Mouse (Mus musculus) ES-Bruce4 (cell line): ENCODE results near the gene Apbb2. TPM values are rescaled to one million over a fixed set of nuclear protein-coding genes. Genes with fewer than 3 reads are reported as not detected.

Source experiments
- H3K27ac ChIP-seq: 2 replicates; pipeline ENCODE4 v1.5.1; 2012; ENCODE audit warnings: low read length, inconsistent platforms; ENCODE audit not compliant: insufficient read depth
- H3K27me3 ChIP-seq: 2 replicates; pipeline ENCODE4 v1.6.1; 2012; ENCODE audit warnings: mild to moderate bottlenecking, low read length, inconsistent platforms; ENCODE audit not compliant: control insufficient read depth, poor library complexity, insufficient read depth, severe bottlenecking
- H3K36me3 ChIP-seq: 2 replicates; pipeline ENCODE4 v1.6.1; 2012; ENCODE audit warnings: inconsistent platforms, mild to moderate bottlenecking, low read length, moderate library complexity; ENCODE audit not compliant: control insufficient read depth, poor library complexity, insufficient read depth, severe bottlenecking
- H3K4me1 ChIP-seq: one replicate; pipeline ENCODE4 v1.8.1; 2011; ENCODE audit warnings: low read length; ENCODE audit not compliant: control insufficient read depth, insufficient read depth
- H3K4me3 ChIP-seq: 2 replicates; pipeline ENCODE4 v1.5.1; 2011; ENCODE audit warnings: low read depth, mild to moderate bottlenecking, low read length
- H3K9ac ChIP-seq: 2 replicates; pipeline ENCODE4 v1.6.1; 2012; ENCODE audit warnings: low read depth, mild to moderate bottlenecking, inconsistent platforms; ENCODE audit not compliant: poor library complexity, severe bottlenecking
- H3K9me3 ChIP-seq: replicated peaks from 2 replicates; pipeline ENCODE4 v1.6.1; 2012; ENCODE audit warnings: mild to moderate bottlenecking, low read length, inconsistent platforms; ENCODE audit not compliant: control insufficient read depth, poor library complexity, insufficient read depth, severe bottlenecking
- CTCF ChIP-seq: IDR thresholded peaks from one replicate; pipeline ENCODE4 v1.8.1; 2011; ENCODE audit warnings: low read depth, low read length
- EP300 ChIP-seq: IDR thresholded peaks from 2 replicates; pipeline ENCODE4 v1.6.1; 2011; ENCODE audit warnings: low read depth, low read length; ENCODE audit not compliant: insufficient read depth
- POLR2A ChIP-seq: IDR thresholded peaks from one replicate; pipeline ENCODE4 v1.8.1; 2011; ENCODE audit warnings: low read length; ENCODE audit not compliant: insufficient read depth
- polyA plus RNA-seq: library from polyadenylated mRNA; stranded (reverse); fragments of >200 nt; gene quantifications from 2 replicates; pipeline ENCODE4 v1.2.4, GENCODE M21; 2011; ENCODE audit warnings: low read depth; ENCODE audit not compliant: missing spikeins, insufficient read depth, insufficient read length

Apbb2 gene
- polyA plus RNA-seq, 1 experiment, result 39.0 TPM

DNA sequence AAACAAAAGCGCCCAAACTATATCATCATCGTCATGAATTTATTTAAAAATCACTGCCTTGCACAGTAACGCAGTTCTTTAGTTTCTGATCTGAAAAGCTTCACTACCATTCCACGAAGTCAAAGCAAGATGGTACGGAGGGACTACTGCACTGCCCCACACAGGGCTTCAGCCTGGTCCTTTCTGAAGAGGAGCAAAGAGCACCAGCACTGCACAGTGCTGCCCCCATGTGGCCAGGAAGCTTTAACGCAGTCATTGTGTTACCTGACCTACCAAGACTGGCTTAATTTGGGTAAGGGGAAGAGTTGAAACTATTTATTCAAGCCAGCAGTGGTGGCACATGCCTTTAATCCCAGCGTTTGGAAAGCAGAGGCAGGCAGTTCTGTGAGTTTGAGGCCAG is 249.6 kb downstream of the Apbb2 start:
- no peaks in the 10 kb centered on the region for H3K9me3 ChIP-seq
- no peak overlapping the region for H3K4me3 ChIP-seq
- no peaks in the 10 kb centered on the region for H3K27me3 ChIP-seq
- no peaks in the 10 kb centered on the region for H3K36me3 ChIP-seq
- TF ChIP-seq CTCF, result peak; percentile 99
- no peak for TF ChIP-seq POLR2A
- TF ChIP-seq EP300, result no peak
- H3K4me1 ChIP-seq, result no peaks in the 10 kb centered on the region
- H3K27ac ChIP-seq, result no peak overlapping the region
- no peak overlapping the region for H3K9ac ChIP-seq

DNA sequence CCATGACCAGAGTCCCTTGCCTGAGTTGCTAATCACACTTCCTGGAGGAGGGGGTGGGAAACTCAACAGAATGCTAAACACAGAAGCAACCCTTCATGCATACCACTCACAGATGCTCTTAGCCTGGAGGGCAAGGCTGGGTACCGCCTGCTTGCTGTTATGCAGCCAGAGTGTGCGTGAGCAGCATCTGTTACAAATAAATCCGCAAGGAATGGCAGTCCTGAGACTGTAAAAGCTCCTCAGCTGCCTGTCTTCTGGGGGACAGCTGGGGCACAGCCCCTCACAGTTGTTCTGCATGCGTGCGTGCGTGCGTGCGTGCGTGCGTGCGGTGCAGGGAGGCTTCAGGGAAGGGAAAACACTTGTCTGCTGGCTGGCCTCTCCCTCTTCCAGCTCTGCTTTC is 250.9 kb downstream of the Apbb2 start:
- TF ChIP-seq POLR2A (no peak), EP300 (0 out of 2 replicates have a peak, but pooled peaks have one; percentile 33), CTCF (no peak)
- H3K4me3 ChIP-seq, result no peak overlapping the region
- H3K27ac ChIP-seq, result no peak overlapping the region
- H3K4me1 ChIP-seq, result no peaks in the 10 kb centered on the region
- no peak overlapping the region for H3K9ac ChIP-seq
- no peaks in the 10 kb centered on the region for H3K9me3 ChIP-seq
- no peaks in the 10 kb centered on the region; the same call in 1 of the 2 replicates for H3K36me3 ChIP-seq
- H3K27me3 ChIP-seq, result no peaks in the 10 kb centered on the region

DNA sequence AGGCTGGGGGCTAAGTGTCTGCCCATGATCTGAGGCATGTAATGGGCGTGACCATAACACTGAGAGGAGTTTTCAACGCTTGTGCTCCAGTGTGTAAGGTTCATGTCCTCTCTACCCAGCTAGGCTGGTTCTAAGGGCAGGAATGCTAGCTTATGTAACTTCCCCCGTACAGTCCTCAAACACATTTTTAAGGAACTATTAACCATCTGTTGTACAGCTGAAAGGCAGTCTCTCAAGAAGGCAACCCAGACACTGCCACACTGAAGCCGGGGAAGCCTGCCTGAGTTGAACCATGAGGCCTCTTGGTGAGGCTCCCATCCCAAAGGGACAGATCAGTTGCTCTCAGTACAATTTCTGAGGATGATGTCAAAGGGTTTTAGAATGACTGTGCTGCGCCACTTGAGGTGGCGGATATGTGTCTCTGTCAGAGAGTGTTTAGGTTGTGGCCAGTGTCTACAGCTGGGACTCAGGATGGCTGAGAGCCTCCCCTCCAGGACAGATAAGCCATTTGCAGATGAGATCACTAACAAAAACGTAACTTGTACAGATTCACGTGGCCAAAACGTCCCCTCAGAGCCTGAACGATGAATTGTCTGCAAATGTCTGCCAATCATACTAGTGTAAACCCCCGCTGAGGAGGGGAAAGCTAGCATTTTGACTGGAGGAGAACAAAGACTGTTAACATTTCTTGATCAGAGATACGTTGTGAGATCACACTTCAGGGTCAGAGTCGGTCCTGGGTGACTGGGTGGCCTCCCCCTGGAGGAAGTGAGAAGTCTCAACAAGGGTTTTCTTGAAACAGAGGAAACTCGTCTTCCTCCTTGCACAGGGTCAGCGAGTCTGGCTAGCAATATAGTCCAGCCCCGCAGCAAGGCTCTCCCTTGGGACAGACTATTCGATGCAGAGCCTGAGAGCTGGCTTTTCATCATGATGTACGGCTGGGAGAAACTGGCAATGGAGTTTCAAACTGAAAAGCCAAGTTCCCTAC is 255.0 kb downstream of the Apbb2 start:
- Histone ChIP-seq H3K27me3 (no peaks in the 10 kb centered on the region), H3K36me3 (no peaks in the 10 kb centered on the region; the same call in 1 of the 2 replicates), H3K4me1 (no peaks in the 10 kb centered on the region), H3K27ac (no peak overlapping the region), H3K4me3 (no peak overlapping the region), H3K9me3 (no peaks in the 10 kb centered on the region), H3K9ac (no peak overlapping the region)
- no peak for TF ChIP-seq EP300
- no peak for TF ChIP-seq POLR2A
- no peak for TF ChIP-seq CTCF

DNA sequence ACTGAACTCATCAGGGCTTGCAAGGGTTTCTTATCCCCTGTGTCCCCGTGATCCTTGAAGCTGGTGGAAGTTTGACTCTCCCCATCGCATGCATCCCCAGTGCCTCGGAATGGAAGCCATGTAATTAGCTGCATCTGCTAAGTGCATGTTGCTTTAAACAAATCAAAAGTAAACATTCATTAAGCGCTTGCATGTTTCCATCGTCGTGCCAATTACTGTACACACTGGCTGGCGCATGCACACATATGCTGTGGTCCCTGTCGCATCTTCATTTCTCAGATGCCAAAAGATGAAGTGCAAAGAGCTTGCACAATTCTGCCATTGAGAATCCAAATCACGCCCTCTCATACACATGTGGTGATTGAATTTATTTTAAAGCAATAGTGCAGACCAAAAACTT is 257.8 kb downstream of the Apbb2 start:
- no peaks in the 10 kb centered on the region for H3K4me1 ChIP-seq
- no peaks in the 10 kb centered on the region for H3K9me3 ChIP-seq
- TF ChIP-seq EP300, result no peak
- TF ChIP-seq POLR2A, result no peak
- TF ChIP-seq CTCF, result no peak
- H3K4me3 ChIP-seq, result no peak overlapping the region
- no peak overlapping the region for H3K9ac ChIP-seq
- H3K36me3 ChIP-seq, result no peaks in the 10 kb centered on the region; the same call in 1 of the 2 replicates
- no peak overlapping the region for H3K27ac ChIP-seq
- H3K27me3 ChIP-seq, result no peaks in the 10 kb centered on the region

DNA sequence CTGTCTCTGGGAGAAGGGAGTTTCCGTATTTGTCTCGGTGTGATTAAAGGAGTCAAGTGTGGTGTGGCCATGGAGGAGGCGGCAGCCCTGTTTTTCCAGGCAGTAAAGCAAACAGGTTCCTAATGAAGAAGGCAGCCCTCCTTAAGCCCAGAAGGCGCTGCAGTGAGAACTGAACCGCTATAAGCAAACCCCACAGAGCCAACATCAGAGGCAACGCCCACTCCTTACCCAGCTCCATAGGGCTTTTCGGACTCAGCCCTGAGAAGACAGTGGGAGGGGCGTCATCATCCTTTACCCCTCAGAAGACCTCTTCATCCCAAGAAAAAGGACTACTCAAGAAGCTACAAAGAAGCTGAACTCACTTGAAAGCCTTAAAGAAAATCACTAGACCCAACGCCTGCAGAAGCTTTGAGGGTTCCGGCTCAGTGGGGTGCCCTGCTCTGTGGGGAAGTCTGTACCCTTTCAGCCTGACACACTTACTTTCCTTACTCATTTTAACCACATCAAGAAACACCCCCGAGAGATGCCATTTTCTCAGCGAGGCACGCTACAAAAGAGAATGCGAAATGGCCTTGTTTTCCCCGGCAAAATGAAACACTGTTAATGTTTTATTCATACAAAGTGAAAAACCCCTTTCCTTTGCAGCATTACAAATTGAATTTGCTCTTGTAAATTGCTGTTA is 258.7 kb downstream of the Apbb2 start:
- H3K27ac ChIP-seq, result no peak overlapping the region
- TF ChIP-seq EP300 (no peak), POLR2A (no peak), CTCF (no peak)

More for the DNA sequence above, 258.7 kb downstream of the Apbb2 start:
- no peaks in the 10 kb centered on the region for H3K9me3 ChIP-seq
- no peaks in the 10 kb centered on the region for H3K27me3 ChIP-seq
- H3K4me3 ChIP-seq, result no peak overlapping the region
- H3K9ac ChIP-seq, result no peak overlapping the region
- no peaks in the 10 kb centered on the region; the same call in 1 of the 2 replicates for H3K36me3 ChIP-seq
- H3K4me1 ChIP-seq, result no peaks in the 10 kb centered on the region
